Mouse (Mus musculus): Measurements from ENCODE around the gene Gm49361.
"Not testable (repeated sequence)": the region's sequence is repeated elsewhere in the genome, so short reads cannot be mapped to it uniquely, and the experiment has no call there.

Gene Gm49361

DNA sequence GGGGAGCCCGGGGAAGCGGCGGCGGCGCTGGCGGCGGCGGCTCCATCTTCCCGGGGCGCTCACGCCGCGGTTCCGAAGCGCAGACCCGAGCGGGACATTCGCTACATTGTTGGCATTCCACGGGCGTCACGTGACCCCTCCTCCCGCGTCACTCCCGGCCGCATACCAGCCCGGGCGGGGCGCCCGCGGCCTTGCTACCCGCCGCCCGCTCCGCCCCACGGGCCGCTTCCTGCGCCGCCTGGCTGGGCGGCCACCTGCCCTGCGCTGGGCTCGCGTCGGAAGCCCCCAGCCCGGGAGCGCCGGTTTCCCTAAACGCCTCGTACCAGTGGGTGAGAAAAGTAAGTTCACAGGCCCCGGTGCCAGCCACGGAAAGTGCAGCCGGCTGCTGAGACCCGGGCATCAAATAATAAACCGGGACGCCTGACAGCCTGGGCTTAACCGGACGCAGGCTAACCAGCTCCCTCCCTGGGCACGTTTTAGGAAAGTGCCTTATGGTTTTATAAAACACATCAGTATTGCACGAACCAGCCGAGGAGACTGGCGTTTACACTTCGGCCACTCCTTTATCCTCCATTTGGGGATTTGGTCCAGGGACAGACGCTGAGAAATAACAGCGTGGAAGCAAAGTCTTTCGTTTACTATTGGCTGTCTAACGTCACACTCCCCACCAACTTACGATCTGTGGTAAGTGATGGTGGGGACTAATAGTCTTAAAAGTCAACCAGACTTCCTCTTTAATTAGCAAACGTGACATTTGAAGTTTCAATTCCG, at the start of gene Gm49361:
Gene Gm49361 (minus strand): TSS at position 103 of the 771 bp plus-strand sequence.
- DNase-seq (ENCODE audit: low read depth, low spot score): no peak

- DNase-seq (ENCODE audit: low read depth, low spot score): no peak
Observed at GRCm38 (mm10) chr14:57791171-57791570, 45.3 kb upstream of the Gm49361 start.

DNA sequence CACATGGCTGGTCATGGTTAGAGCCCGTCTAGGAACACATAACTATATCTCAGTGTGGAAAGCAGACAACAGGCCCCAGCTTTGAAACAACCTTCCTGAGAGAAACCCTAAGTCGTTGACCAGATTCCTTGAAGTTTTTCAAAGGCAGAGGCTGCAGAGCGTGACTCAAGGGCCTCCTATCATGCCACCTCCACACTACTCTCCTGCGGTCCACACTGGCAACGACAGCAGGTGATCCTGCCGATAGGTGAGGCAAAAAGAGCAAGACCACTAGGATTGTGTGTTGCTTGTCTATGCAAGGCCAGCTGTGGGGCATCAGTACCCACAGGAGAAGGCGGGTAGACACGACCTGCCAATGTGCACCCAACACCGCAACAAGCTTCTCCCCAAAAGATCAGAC, 43.9 kb upstream of the Gm49361 start:
- no peak for DNase-seq (ENCODE audit: low read depth, low spot score)

GRCm38 (mm10) chr14:57789311-57789710, 43.4 kb upstream of the Gm49361 start:
- no peak for DNase-seq (ENCODE audit: low read depth, low spot score)

- DNase-seq (ENCODE audit: low read depth, low spot score): no peak
Observed at GRCm38 (mm10) chr14:57787406-57787805, 41.5 kb upstream of the Gm49361 start.

- DNase-seq (ENCODE audit: low read depth, low spot score): no peak
Observed at GRCm38 (mm10) chr14:57772157-57772815, 26.4 kb upstream of the Gm49361 start.

- no peak for DNase-seq (ENCODE audit: low read depth, low spot score)
Observed at GRCm38 (mm10) chr14:57769102-57769501, 23.2 kb upstream of the Gm49361 start.

DNA sequence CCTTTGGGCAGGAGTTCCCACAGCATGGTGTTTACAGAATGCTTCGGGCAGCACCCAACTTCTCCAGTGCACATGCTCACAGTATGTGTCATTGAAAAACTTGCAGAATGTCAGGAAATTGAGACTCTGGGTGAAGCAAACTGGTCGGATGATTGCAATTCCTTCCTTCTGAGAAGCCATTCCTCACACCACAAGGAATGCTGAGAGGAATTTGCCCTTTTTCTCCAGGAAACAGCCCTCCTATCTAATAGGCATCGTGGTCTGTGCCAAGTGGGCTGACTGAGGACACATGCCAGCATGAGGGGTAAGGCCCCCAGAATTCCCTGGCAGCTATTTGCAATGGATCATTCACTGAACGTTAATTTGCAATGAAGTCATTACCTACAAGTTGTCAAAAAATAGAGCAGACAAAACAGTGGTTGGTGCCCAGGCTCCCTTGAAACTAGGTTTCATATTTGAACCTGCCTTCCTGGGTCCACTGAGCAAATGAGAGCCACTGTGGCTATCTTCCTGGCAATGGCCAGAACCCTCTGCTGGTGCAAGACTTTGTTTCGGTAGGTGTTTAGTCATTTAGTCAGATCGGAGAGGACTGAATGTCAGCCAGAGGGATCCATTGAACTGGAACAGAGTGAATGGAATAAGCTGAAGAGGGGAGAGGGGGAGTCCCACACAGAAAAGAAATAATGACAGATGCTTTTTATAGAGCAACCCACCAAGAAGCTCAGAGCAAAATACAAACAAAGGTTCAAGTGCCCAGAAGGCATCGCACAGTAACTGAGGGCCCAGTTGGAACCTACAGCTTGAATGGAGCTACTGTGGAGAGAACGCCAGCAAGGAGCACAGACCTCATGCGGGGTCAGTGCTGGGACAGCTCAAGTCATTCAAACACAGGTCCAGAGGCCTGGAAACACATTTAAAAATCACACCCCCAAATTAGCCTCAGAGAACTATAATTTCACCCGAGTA, 14.8 kb upstream of the Gm49361 start:
- no peak for DNase-seq (ENCODE audit: low read depth, low spot score)

- DNase-seq (ENCODE audit: low read depth, low spot score): no peak
Observed at GRCm38 (mm10) chr14:57758237-57758636, 12.3 kb upstream of the Gm49361 start, which contains the start of gene Lats2. TSS of gene Lats2 (minus strand) at chr14:57758388.

DNA sequence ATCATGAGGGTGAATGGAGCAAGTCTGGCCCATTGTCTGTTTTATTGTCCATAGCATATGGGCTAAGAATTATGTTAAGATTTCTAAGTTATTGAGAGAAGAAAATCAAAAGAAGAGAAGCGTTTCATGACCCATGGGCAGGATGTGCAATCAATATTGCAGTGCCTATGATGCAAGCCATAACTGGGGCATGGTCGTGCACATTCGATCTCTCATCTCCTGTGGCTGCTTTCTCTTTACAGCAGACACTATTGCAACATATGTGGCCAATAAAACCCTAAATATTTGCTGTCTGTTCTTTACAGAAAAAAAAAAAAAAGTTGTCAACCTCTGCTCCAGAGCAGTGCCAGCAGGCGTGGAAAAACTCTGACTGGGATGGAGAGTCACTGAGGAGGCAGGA, 10.2 kb upstream of the Gm49361 start:
- no peak for DNase-seq (ENCODE audit: low read depth, low spot score)

GRCm38 (mm10) chr14:57755661-57756060, 9.8 kb upstream of the Gm49361 start:
- DNase-seq (ENCODE audit: low read depth, low spot score): no peak

- no peak for DNase-seq (ENCODE audit: low read depth, low spot score)
Observed at GRCm38 (mm10) chr14:57753351-57753992, 7.6 kb upstream of the Gm49361 start.

DNA sequence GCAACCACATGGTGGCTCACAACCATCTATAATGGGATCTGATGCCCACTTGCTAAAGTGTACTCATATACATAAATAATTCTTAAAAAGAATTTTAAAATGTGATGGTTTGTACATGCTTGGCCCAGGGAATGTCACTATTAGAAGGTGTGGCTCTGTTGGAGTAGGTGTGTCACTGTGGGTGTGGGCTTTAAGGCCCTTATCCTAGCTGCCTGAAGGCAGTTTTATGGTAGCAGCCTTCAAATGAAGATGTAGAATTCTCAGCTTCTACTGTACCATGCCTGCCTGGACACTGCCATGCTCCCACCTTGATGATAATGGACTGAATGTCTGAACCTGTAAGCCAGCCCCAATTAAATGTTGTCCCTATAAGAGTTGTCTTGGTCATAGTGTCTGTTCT, 5.1 kb upstream of the Gm49361 start:
- DNase-seq (ENCODE audit: low read depth, low spot score): not testable (repeated sequence)

- no peak for DNase-seq (ENCODE audit: low read depth, low spot score)
Observed at GRCm38 (mm10) chr14:57749501-57749900, 3.6 kb upstream of the Gm49361 start.

DNA sequence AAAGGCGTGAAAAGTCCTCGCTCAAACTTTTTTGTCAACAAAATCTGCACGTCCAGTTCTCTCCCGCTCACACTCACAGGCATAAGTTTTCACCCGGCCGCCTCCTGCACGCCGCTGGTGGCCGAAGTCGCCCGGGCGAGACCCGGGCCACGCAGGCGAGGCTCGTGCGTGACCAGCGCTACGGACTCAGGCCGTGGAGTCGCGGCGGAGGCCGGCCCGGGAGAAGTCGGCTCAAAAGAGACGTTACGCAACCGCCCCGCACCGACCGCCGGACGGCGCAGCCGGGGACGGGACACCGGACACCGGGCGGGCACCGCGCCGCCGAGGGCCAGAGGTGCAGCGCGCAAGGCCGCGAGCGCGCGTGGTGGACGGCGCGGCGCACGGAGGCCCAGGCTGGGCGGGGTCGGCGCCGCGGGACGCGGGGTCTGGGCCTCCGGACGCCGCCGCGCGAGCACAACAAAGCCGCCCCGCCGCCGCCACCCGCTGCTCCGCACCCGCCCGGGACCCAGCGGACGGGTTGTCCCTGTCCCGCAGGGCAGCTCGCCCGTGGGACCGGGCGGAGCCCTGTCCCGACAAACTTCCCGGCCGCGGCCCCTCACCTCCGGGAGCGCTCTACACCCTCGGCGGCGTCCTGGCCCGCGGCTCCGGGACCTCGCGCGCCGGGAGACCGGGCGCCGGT, 473 bp downstream of the Gm49361 start:
- DNase-seq (ENCODE audit: low read depth, low spot score): no peak

GRCm38 (mm10) chr14:57744547-57744946, 1.4 kb downstream of the Gm49361 start:
- no peak for DNase-seq (ENCODE audit: low read depth, low spot score)

DNA sequence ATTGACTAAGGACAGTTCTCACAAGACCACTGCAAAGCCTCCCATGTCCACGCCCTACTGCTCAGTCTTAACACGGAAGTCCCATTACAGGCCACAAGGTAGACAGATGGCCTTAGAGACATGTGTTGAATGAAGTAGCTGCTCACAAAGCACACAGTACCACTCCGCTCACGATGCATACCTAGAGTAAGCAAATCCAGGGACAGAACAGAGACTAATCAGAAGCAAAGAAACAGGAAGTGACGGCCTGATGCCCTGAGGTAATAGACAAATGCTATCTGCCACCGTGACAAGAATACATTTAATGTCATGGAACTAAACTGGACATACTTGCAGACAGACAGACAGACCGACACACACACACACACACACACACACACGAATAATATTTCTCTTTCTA, 5.3 kb downstream of the Gm49361 start:
- DNase-seq (ENCODE audit: low read depth, low spot score): no peak

DNA sequence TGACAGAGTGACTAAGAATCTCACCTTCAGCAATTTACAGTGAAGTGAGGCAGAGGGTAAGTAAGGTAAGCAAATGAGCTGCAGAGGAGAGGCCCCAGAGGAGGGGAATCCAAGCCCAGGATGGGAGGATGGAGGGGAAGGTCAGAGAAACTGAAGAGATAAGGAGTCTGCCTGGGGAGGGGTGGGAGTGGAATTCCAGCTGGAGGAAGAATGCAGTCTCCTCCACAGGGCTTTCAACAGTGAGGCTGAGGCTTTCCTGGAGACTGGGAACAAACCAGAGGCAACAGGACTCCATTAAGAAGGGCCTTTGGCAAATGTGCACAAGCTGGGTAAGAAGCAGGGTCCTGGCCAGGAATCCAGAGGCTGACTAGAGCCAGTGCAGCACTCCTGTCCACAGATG, 8.8 kb downstream of the Gm49361 start:
- DNase-seq (ENCODE audit: low read depth, low spot score): no peak

- no peak for DNase-seq (ENCODE audit: low read depth, low spot score)
Observed at GRCm38 (mm10) chr14:57736141-57736540, 9.8 kb downstream of the Gm49361 start.

DNA sequence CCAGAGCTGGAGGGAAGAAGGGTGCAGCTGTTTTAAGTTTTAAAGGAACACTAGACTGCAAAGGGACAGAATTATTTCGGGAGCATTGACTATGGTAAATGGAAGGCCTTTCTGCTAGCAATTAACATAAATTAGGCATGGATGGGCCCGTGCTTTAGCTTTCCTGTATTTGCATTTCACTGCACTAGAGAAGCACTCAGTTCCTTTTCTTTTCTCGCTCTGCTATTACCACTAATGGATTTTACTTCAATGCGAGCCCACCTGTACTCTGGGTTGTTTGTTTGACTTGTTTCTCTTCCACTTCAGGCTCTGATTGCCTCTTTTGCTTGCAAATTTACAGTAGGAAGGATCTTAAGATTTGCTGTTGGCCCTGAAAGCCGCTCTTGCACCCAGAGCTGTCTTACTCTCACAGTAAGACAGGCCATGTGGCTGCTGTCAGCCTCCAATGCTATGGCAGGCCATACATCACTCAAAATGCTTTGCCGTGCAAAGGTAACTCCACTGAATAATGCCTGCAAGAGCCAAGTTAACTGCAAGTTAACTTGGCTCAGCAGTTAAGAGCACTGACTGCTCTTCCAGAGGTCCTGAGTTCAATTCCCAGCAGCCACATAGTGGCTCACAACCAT, 13.1 kb downstream of the Gm49361 start:
- no peak for DNase-seq (ENCODE audit: low read depth, low spot score)
